Mouse (Mus musculus) C2C12 (cell line): ENCODE measurements around the gene Samd10.

Experiments used
- CEBPB ChIP-seq: IDR thresholded peaks from one replicate; pipeline ENCODE4 v1.6.1; 2011; ENCODE audit warnings: low read depth, mild to moderate bottlenecking, control low read depth, moderate library complexity
- CTCF ChIP-seq: IDR thresholded peaks from one replicate; pipeline ENCODE4 v1.5.1; 2011; ENCODE audit not compliant: control insufficient read depth, insufficient read depth, insufficient read length
- MAX ChIP-seq: IDR thresholded peaks from one replicate; pipeline ENCODE4 v1.6.1; 2011; ENCODE audit warnings: mild to moderate bottlenecking, control low read depth
- MYOG ChIP-seq: IDR thresholded peaks from one replicate; pipeline ENCODE4 v1.6.1; 2011; ENCODE audit not compliant: control insufficient read depth, insufficient read length; ENCODE audit errors: extremely low read depth

GRCm38 (mm10) chr2:181600226-181600758 is 1.3 kb upstream of the Samd10 start:
- TF ChIP-seq CTCF (no peak), CEBPB (no peak), MAX (no peak), MYOG (no peak)
